Mouse (Mus musculus): ENCODE data around the gene Gnat2.

Gnat2 gene

GRCm38 (mm10) chr3:108084767-108085270, 7.8 kb upstream of the Gnat2 start:
- in situ Hi-C loops (cut with MboI, MseI), result loop anchor here (5.0 kb wide), 1 partner anchor 67 kb away; the partner anchor contains the start of gene Gpr61

GRCm38 (mm10) chr3:108085281-108085720, 7.3 kb upstream of the Gnat2 start:
- in situ Hi-C loops (cut with MboI, MseI), result no loop called here

GRCm38 (mm10) chr3:108085721-108086469, 6.7 kb upstream of the Gnat2 start:
- in situ Hi-C loops (cut with MboI, MseI), result no loop called here

GRCm38 (mm10) chr3:108086470-108086979, 6.1 kb upstream of the Gnat2 start, which contains the start of gene Ampd2:
Gene Ampd2 (minus strand): TSS chr3:108086651.
- in situ Hi-C loops (cut with MboI, MseI), result no loop called here

- in situ Hi-C loops (cut with MboI, MseI), result no loop called here
These were observed 5.3 kb upstream of the Gnat2 start for GRCm38 (mm10) chr3:108087329-108087728.

GRCm38 (mm10) chr3:108088842-108089380, 3.7 kb upstream of the Gnat2 start:
- in situ Hi-C loops (cut with MboI, MseI), result no loop called here

- in situ Hi-C loops (cut with MboI, MseI), result no loop called here
These were observed 2.7 kb upstream of the Gnat2 start for GRCm38 (mm10) chr3:108089916-108090315.

GRCm38 (mm10) chr3:108090561-108090960, 2.0 kb upstream of the Gnat2 start:
- in situ Hi-C loops (cut with MboI, MseI), result no loop called here

GRCm38 (mm10) chr3:108092030-108092429, 559 bp upstream of the Gnat2 start:
- in situ Hi-C loops (cut with MboI, MseI), result no loop called here

- in situ Hi-C loops (cut with MboI, MseI), result no loop called here
These were observed 717 bp downstream of the Gnat2 start for GRCm38 (mm10) chr3:108093306-108093705.

GRCm38 (mm10) chr3:108094146-108094545, 1.6 kb downstream of the Gnat2 start:
- in situ Hi-C loops (cut with MboI, MseI), result no loop called here

- in situ Hi-C loops (cut with MboI, MseI), result no loop called here
These were observed 2.6 kb downstream of the Gnat2 start for GRCm38 (mm10) chr3:108094976-108095760.

- in situ Hi-C loops (cut with MboI, MseI), result no loop called here
These were observed 3.6 kb downstream of the Gnat2 start for GRCm38 (mm10) chr3:108096226-108096625.

- in situ Hi-C loops (cut with MboI, MseI), result no loop called here
These were observed 4.1 kb downstream of the Gnat2 start for GRCm38 (mm10) chr3:108096726-108097125.

- in situ Hi-C loops (cut with MboI, MseI), result no loop called here
These were observed 5.1 kb downstream of the Gnat2 start for GRCm38 (mm10) chr3:108097656-108098055.

GRCm38 (mm10) chr3:108098316-108098715, 5.7 kb downstream of the Gnat2 start:
- in situ Hi-C loops (cut with MboI, MseI), result no loop called here

GRCm38 (mm10) chr3:108101594-108101993, 9.0 kb downstream of the Gnat2 start:
- in situ Hi-C loops (cut with MboI, MseI), result no loop called here

- in situ Hi-C loops (cut with MboI, MseI), result no loop called here
These were observed 9.5 kb downstream of the Gnat2 start for GRCm38 (mm10) chr3:108102075-108102474.

- in situ Hi-C loops (cut with MboI, MseI), result no loop called here
These were observed 12.7 kb downstream of the Gnat2 start for GRCm38 (mm10) chr3:108105281-108105680.

- in situ Hi-C loops (cut with MboI, MseI), result no loop called here
These were observed 18.7 kb downstream of the Gnat2 start for GRCm38 (mm10) chr3:108111320-108111719.

- in situ Hi-C loops (cut with MboI, MseI), result no loop called here
These were observed 19.7 kb downstream of the Gnat2 start for GRCm38 (mm10) chr3:108112246-108112645.

GRCm38 (mm10) chr3:108112666-108113065, 20.1 kb downstream of the Gnat2 start:
- in situ Hi-C loops (cut with MboI, MseI), result no loop called here
